Mouse (Mus musculus) heart, postnatal 36 days (tissue): ENCODE measurements around the gene Clps. TPM values are rescaled to one million over a fixed set of nuclear protein-coding genes. Genes with fewer than 3 reads are reported as not detected.

Source experiments
- DNase-seq, 2 experiments: peaks; one replicate each; pipeline ENCODE4 v3.0.0; 2021 to 2022
- intact Hi-C: fragments of 180-260 bp; cut with DNase I; formaldehyde crosslinking; loops from one replicate; pipeline ENCODE4 v1.15.1; 2025
- total RNA-seq, 2 experiments: library from RNA; stranded (reverse); gene quantifications; 2 replicates each; pipeline ENCODE4 v1.2.3; 2021

Gene Clps
- total RNA-seq: not detected

GRCm38 (mm10) chr17:28560598-28560997, at the start of gene Clps:
Gene Clps (minus strand): TSS chr17:28560766.
- no peak for DNase-seq
- intact Hi-C loops: no loop called here

GRCm38 (mm10) chr17:28609543-28609942, 49.0 kb upstream of the Clps start:
- DNase-seq: no peak
- intact Hi-C loops: no loop called here

GRCm38 (mm10) chr17:28601557-28602250, 41.1 kb upstream of the Clps start:
- no peak for DNase-seq
- intact Hi-C loops: no loop called here

- DNase-seq: no peak
- intact Hi-C loops: no loop called here
These were observed 40.2 kb upstream of the Clps start for GRCm38 (mm10) chr17:28600780-28601179.

DNA sequence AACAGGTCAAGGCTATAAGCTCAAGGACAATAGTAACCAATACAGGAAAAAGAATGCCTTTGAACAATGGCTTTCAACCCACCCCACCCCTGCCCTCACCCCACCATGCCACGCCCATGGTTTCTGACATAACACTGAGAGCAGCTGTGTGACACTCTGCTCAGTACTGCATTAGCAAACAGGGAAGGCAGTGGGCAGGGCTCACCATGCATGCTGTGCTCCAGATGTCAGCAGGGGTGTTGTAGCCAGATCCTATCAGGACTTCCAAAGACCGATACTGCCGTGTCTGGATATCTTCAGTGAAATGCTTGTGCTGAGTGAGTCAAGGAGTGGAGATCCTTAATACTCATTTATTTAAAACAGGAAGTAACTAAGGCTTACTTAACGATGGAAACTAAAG, 33.4 kb upstream of the Clps start:
- intact Hi-C loops: loop anchor here (1.0 to 2.0 kb wide), 2 partner anchors 27 to 54 kb away; no protein-coding TSS in a partner anchor
- no peak for DNase-seq

- peak; percentile 62 to 78 for DNase-seq
- intact Hi-C loops: loop anchor here (1.0 to 2.0 kb wide), 2 partner anchors 28 to 55 kb away; no protein-coding TSS in a partner anchor
These were observed 32.4 kb upstream of the Clps start for GRCm38 (mm10) chr17:28592998-28593397.

- peak; percentile 49 to 61 for DNase-seq
- intact Hi-C loops: no loop called here
These were observed 30.9 kb upstream of the Clps start for GRCm38 (mm10) chr17:28591476-28591875.

DNA sequence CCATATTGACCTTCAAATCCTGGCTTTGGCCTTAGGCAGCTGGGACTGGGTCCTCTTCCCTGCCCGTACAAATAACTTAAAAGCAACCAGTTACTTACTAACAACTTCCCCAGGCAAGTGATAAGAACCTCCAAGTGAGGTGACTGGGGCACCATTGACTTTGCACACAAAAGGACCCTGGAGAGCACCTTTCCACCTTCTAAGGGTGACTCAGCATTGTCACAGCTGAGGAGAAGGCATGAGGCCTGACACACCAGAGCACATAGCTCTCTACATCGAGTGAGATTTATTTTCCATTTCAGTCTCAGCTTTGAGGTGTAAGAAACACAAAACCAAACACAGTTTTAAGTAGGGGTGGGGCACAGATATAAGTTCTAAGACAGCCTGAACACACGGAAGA, 30.0 kb upstream of the Clps start:
- DNase-seq: no peak
- intact Hi-C loops: no loop called here

DNA sequence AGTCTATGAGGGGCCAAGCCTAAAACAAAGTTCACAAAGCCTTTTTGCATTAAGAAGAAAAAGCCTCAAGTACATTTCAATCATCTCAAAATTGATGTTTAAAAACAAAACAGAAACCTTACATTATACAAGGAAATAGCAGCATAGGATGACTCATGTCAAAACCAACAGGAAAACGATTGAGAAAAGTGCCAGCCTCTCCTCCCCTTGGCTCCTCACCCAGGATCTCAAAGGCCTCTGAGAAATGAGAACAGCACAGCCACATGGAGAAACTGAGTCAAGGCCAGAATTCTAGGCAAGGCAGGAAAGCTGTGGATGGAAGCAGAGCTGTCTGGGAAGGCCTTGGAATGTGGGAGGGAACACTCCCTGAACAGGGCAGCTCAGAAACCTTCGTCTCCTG, 28.0 kb upstream of the Clps start:
- intact Hi-C loops: no loop called here
- no peak for DNase-seq

- intact Hi-C loops: no loop called here
- DNase-seq: no peak
These were observed 25.9 kb upstream of the Clps start for GRCm38 (mm10) chr17:28586509-28586908.

GRCm38 (mm10) chr17:28581056-28581455, 20.5 kb upstream of the Clps start:
- intact Hi-C loops: no loop called here
- no peak for DNase-seq

DNA sequence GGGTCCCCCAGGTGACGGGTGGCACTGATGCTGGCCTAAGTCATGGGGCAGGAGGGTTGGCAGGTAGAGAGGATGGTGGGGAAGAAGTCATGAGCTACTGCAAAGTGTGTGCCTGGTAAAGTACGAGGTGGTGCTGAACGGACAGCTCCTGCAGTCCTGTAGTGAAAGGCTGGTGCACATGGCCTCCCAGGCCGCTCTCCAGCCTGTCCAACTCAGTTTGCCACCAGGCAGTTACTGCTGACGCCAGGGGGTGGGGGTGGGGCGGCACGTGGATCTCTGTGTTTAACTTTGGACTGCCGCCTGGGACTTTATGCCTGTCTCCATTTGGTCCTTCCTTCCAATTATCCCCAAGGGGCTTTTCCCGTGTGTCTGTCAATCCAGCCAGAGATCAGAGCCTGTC, 19.8 kb upstream of the Clps start:
- intact Hi-C loops: no loop called here
- DNase-seq: peak; percentile 52 to 60

DNA sequence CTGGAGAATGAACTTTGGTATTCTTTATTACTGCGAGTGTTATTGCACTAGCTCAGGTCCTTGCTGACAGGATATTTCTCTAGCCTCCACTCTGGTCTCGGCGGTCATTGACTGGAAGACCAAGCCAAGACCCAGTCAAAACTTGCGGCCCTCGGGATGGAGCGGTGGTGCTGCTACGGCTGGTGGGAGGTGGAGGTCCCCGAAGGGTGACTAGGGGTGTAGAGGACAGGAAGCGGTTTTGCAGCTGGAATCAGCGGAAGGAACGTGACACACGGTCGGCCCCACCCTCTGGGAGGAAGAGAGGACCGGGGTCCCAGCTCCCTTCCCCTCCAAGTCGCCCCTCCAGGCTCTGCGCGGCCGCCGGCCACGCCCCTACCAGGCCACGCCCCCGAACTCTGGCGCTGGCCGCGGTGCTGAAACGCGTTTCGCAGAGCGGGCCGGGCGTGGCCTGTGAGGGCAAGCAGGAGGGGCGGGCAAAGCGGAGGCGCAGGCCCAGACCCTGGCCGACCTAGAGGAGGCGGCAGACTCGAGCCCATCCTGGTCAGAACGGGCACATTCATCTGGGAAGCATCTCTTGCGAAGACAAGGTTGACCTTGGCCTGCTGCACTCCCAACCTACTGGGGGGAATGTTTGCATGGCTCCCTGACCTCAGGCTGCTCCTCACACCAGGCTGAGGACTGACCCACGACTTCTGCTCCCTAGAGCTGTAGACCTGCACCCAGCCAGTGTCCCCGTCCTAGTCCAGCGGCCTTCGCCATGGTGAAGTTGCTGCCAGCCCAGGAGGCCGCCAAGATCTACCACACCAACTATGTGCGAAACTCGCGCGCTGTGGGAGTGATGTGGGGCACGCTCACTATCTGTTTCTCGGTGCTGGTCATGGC, 14.9 kb upstream of the Clps start, which contains the start of gene Lhfpl5:
TSS of gene Lhfpl5 (plus strand) at position 398 of the 882 bp plus-strand sequence.
- peak; percentile 35 to 47 for DNase-seq
- intact Hi-C loops: no loop called here

DNA sequence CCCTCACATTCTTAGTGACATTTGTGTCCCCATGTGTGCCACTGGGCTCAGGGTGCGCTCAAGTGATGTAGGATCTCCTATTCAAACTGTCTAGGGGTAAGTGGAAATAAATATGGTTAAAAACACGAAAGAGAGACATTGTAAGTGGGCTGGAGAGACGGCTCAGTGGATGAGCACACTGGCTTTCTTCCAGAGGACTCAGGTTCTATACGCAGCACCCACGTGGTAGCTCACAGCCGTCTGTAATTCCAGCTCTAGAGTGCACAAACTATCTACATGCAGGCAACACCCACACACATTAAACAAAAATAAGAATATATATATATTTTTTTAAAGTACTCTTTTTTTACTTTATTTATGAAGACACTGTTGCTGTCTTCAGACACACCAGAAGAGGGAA, 12.4 kb upstream of the Clps start:
- intact Hi-C loops: no loop called here
- no peak for DNase-seq

DNA sequence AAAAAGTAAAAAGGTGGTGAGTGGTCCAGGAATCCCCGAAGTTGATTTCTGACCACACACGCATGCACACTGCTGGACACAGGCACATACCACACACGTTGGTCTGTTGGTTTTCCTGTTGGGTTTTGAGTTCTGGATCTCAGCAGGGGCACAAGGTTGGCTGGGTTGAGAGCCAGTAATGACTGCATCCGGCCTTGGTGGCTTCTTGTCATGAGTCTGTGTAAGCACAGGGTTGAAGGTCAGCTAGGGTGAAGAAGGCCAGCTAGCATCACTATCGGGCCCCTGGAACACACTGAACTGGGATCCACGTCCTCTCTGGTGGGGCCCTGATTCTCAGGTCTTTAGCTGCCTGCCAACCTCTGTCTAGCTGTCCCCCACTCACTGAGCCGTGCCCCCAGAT, 12.0 kb upstream of the Clps start:
- intact Hi-C loops: no loop called here
- no peak for DNase-seq

- intact Hi-C loops: no loop called here
- DNase-seq: no peak
These were observed 11.3 kb upstream of the Clps start for GRCm38 (mm10) chr17:28571868-28572267.

DNA sequence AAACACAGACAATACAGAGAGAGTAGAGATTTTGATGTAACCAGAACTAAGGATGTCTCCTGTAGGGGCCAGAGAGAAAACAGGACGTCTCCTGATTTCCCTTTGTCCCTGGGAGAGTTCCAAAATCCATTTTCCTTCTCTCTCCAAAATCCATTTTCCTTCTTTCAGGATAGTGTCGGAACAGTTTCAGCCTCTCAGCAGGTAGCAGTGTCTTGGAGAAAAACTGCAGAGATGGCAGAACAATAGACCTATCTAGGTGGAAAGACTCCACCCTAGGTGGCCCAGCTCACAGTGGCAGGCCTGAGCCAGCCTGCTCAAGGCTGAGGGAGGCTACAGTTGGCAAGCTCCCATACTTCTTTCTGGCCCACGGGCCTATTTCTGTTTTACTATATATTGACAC, 7.0 kb upstream of the Clps start:
- intact Hi-C loops: no loop called here
- no peak for DNase-seq

- intact Hi-C loops: no loop called here
- no peak for DNase-seq
These were observed 4.6 kb upstream of the Clps start for GRCm38 (mm10) chr17:28565181-28565580.

GRCm38 (mm10) chr17:28561613-28562012, 1.0 kb upstream of the Clps start:
- DNase-seq: no peak
- intact Hi-C loops: no loop called here

- intact Hi-C loops: no loop called here
- DNase-seq: no peak
These were observed 2.8 kb downstream of the Clps start for GRCm38 (mm10) chr17:28557772-28558171.

- intact Hi-C loops: no loop called here
- no peak for DNase-seq
These were observed 3.8 kb downstream of the Clps start for GRCm38 (mm10) chr17:28556635-28557396.
